Mouse (Mus musculus): ENCODE measurements around the gene Gm10972. TPM values are rescaled to one million over a fixed set of nuclear protein-coding genes. Genes with fewer than 3 reads are reported as not detected.
"Not testable (repeated sequence)": the region's sequence is repeated elsewhere in the genome, so short reads cannot be mapped to it uniquely, and the experiment has no call there.

Gm10972 gene
- total RNA-seq, 2 experiments from 2014 or later, result not detected

DNA sequence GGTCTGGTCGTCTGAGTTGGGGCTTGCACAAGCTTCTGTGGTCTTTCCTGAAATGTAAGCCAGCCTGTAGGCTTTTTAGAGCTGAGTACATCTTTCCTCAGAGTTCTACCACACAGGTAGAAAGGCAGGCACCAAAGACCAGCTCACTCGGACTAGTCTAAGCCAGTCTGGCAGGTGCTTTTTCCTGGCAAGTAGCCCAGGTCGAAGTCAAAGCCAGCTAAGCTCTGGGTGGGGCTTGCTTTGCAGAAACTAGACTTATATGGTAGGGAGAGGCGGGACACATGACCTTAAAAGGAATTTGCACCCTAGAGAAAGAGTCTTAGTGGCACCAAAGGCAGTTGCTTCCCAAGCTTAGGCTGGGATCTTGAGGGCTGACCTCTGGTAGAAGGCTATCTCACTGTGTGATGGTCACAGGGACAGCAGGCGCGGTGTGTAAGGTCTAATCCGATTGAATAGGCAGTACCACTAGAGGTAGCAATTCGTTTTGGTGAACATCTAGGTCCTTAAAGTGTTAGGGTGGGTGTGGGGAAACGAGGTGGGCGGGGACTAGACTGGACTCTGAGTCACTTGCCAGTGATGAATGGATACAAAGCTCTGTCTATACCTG is 16.3 kb downstream of the Gm10972 start:
- peak in 1 of 2 experiments; percentile 18 for DNase-seq

DNA sequence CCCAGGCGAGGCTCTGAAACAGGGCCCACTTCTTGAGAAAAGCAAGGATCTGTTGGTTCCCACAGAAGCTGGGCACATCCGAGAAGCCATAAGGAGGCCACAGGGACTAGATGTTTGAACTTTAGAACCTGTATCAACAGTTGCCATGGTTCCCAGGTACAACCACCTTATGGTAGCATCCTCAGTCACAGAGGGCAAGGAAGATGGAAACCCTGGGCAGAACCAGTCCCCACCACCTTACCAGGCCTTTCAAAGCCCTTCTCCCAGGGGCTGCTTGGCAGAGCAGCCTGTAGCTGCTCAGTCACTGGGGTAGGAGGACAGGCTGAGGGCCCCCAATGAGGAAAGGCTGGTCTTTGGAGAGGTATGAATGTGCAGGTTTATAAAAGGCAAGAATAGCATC is 17.9 kb downstream of the Gm10972 start:
- not testable (repeated sequence) for DNase-seq

DNA sequence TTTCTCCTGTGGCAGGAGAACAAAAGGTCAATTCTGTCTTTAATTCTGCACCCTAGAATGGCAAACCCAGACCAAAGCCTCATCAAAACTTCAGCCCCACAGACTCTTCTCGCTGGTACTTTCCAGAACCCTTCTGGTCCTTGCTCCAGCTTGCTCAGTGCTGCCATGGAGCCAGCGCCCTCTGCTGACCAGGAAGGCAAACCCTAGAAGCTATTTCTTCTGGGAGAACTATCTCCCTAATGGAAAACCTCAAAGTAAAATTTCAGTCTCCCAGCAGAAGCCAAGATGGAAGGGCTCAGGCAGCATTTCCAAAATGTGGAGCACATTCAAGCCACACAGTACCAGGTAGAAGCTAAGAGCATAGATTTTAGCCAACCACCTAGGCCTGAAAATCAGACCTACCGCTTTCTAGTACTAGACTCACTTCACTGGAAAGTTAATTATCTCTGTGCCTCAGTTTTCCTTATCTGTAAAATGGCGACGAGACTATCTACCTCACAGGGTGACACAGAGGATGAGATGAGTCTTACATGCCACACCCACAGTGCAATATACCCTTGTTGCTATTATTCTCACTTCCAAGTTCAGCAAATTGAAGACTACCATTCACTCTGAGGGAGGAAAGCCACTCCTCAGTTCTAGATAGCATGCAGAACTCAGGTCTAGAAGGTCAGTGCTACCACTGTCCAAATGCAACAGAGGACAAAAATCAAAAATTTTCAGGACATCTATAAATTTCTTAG is 22.3 kb downstream of the Gm10972 start:
- DNase-seq, result not testable (repeated sequence)

DNA sequence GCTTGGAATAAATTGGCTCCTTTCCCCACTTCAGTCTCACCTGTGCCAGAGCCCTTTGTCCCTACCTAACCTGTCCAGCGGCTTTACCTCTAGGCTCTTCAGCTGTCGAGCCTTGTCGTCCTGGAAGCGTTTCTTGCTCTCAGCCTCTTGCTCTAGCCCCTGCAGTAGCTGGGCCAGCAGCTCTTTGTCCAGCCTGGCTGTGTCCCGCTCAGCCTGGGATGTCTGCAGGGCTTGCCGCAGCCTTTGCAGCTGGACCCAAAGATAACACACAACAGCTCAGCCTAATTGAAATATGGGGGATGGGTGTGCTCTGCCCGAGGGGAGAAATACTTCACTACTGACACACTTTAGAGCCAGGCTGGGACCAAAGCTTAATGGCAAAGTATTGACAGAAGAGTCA is 23.0 kb downstream of the Gm10972 start:
- DNase-seq, result not testable (repeated sequence)

DNA sequence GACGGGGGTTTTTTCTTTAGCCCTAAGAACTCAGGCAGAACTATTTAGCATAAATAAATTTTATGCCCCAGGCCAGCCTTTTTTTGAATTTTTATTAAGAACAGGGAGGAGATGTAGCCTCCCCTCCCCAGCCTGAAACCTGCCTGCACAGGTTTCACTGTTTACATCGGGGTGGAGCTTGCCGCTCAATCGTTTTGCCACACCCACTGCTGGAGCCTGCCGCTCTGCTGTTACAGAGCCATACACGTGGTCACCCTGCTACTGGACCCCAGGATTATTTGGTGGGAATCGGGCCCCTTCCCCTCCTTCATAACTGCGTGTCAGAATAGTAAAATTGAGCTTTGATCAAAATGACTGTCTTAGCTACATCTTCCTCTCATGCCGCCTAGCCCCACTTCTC is 32.2 kb downstream of the Gm10972 start:
- DNase-seq, result not testable (repeated sequence)

DNA sequence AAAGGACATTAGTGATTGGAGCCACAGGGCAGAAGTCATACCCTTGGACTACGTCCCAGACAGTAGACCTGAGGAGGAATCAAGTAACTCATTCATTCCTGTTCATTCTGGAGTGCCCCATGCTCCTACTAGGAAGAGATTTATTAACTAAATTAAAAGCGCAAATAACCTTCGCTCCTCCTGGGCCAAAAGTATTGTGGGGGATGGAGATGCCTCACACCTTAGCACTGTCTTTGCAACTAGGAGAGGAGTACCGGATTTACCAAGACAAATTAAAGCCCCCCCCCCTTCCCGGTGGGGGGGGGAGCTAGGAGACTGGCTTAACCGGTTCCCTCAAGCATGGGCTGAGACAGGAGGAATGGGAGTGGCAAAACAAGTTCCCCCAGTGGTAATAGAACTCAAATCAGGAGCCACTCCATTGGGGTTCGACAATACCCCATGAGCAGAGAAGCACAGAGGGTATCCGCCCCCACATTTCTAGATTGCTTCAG is 36.5 kb downstream of the Gm10972 start:
- no peak for DNase-seq

DNA sequence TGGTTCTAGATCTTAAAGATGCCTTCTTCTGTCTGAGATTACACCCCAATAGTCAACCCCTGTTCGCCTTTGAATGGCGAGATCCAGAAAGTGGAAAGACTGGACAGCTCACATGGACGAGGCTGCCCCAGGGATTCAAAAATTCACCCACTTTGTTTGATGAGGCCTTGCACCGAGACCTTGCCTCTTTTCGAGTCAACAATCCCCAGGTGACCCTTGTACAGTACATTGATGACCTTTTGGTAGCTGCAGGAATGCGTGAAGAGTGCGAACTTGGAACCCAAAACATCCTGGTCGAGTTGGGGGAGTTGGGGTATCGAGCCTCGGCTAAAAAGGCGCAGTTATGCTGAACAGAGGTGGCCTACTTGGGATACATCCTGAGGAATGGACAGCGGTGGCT is 37.1 kb downstream of the Gm10972 start:
- DNase-seq, result not testable (repeated sequence)

DNA sequence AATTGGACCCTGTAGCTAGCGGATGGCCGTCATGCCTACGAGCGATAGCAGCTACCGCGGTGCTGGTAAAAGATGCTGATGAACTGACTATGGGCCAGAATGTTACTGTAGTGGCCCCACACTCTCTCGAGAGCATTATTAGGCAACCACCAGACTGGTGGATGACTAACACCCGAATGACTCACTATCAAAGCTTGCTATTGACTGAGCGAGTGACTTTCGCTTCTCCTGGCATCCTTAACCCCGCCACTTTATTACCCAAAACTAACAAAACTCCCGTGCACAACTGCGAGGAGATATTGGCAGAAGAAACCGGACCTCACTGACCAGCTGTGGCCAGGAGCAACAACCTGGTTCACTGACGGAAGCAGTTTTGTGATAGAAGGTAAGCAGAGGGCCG is 37.9 kb downstream of the Gm10972 start:
- DNase-seq, result peak; percentile 18 to 55

DNA sequence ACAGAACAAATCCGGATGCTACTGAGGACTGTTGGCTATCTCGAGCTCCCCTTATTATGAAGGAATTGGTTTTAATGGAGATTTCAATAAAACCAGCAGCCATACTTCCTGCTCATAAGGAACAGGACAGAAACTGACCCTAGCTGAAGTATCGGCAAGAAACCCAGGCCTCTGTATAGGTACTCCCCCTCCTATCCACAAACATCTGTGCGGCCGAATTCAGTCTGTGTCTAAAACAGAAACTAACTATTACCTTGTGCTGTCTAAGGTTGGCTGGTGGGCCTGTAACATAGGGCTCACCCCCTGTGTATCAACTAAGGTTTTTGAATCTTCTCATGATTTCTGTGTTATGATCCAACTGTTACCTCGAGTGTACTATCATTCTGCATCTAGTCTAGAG is 40.7 kb downstream of the Gm10972 start:
- DNase-seq, result no peak

DNA sequence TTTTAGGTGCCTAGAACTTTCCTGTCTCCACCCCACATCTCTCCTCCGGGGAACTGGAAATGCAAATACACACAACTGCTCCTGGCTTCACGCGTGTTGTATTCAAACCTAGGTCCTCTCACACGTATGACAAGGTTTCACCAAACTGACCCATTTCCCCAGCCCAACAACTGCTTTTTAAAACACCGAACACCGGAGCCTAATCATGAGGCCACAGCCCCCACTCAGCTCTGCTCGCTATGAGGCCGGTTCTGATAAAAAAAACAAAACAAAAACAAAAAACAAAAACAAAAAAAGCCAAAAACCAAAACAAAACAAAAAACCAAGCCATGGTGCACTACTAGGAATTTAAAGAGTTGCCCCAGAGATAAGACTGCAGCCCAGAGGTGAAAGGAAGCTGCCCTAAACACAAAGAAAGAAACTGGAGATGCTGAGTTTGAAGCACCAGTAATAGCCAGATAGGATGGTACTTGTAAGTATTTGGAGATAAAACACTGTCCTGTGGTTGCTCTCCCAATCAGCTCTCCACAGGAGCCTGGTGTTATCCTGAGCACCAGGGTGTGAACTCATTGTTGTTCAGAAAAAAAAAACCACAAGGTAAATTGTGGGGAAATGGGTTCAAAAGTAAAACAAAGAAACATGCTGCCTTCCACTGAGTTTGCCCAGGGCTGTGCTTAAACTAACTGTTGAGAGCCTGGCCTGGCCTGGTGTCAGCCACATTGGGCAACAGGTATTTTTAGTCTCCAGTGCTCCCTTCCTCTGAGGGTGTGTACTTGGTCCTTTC is 43.3 kb downstream of the Gm10972 start:
- not testable (repeated sequence) for DNase-seq

DNA sequence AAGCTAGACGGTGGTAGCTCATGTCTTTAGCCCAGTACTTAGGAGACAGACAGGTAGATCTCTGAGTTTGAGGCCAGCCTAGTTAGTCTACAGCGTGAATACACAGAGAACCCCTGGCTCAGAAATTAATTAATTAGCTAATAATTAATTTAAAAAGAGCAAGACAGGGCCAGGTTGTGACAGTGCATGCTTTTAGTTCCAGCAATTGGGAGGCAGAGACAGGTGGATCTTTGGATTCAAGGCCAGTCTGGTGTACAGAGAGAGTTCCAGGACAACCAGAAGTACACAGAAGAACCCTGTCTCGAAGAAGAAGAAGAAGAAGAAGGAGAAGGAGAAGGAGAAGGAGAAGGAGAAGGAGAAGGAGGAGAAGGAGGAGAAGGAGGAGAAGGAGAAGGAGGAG is 45.8 kb downstream of the Gm10972 start:
- not testable (repeated sequence) for DNase-seq

DNA sequence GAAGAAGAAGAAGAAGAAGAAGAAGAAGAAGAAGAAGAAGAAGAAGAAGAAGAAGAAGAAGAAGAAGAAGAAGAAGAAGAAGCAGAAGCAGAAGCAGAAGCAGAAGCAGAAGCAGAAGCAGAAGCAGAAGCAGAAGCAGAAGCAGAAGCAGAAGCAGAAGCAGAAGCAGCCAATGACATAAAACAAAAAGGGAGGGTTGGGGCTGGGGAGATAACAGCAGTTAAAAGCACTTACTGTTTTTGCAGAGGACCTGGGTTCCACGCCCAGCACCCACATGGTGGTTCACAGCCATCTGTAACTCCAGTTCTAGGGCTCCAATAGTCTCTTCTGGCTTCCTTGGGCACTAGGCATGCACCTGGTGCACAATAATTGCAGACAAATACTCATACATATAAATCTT is 46.3 kb downstream of the Gm10972 start:
- not testable (repeated sequence) for DNase-seq

DNA sequence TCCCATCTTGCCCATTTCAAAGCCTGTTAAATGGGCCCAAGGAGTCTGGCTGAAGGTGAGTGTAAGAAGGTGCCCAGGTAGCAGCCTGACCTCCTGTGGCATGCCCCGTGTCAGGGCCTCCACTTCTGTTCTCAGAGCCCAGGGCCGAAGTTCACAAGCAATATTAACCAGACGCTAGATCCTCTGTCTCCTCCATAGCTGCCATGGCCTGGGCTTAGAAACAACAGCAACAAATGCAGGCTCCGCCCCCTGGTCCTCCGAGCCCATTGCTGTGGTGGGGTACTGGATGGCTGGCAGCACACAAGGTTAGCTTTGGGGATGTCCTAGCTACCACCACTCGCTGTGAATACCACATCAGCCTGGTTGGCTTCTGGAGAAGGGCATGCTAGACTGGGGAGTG is 47.2 kb downstream of the Gm10972 start:
- DNase-seq, result not testable (repeated sequence)

DNA sequence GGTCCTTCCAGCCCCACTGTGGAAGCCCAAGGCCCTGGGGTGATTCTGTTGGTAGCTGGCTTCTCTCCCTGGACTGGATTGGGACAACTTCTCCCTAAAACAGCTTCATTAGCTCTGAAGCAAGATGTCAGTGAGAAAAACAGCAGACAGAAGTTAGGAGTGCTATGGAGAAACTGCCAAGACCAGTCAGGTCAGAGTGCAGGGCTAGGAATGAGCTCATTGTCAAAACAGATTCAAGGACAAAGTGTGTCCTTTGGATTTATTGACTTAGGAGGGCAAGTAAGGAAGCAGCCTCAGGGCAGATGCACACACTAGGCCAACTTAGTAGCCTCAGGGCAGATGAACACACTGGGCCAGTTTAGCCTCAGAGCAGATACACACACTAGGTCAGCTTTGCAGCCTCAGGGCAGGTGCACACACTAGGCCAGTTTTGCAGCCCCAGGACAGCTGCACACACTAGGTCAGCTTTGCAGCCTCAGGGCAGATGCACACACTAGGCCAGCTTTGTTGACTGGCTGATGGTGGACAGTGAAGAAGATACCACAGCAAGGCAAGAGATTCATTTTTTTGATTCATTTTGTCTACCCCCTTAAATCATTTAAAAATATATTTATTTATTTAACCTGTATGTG is 47.8 kb downstream of the Gm10972 start:
- no peak for DNase-seq

DNA sequence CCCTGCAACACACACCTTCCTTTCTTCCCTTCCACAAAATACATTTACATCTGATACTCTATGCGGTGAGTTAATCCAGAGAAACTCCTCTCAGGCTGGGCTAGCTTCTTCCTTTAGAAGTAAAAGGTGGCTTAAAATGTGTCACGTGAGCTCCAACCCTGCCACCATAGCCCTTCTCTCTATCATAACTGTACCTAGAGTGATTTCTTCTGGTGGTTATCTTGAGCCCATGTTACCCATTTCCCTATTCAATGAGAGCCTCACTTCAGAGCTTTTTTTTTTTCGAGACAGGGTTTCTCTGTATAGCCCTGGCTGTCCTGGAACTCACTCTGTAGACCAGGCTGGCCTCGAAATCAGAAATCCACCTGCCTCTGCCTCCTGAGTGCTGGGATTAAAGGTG is 48.8 kb downstream of the Gm10972 start:
- DNase-seq, result not testable (repeated sequence)

Other genes with a start within 250 kb of the Gm10972 start
- gene Lingo4, start 244.6 kb upstream of the Gm10972 start, total RNA-seq (2021), result under 1 TPM; 0.10 to 0.13 TPM
- 1 to 10 TPM; 4.4 to 6.1 TPM for gene Tdrkh, start 229.8 kb upstream of the Gm10972 start, total RNA-seq (2021)
- gene Mrpl9, start 199.8 kb upstream of the Gm10972 start, total RNA-seq (2021), result 10 to 100 TPM; 66.2 to 74.9 TPM
- gene Oaz3, start 199.2 kb upstream of the Gm10972 start, total RNA-seq (2021), result not detected
- gene Celf3, start 164.8 kb upstream of the Gm10972 start, total RNA-seq (2021), result not detected
- gene Riiad1, start 162.8 kb upstream of the Gm10972 start, total RNA-seq (2021), result 1 to 10 TPM; 1.8 to 2.2 TPM
- 10 to 100 TPM; 28.3 to 29.0 TPM for gene Snx27, start 60.4 kb upstream of the Gm10972 start, total RNA-seq (2021)
- gene Tuft1, start 15.8 kb downstream of the Gm10972 start, total RNA-seq (2021), result 1 to 10 TPM; 3.0 to 3.5 TPM
- 10 to 100 TPM; 10.9 TPM for gene Selenbp2, start 50.4 kb downstream of the Gm10972 start, total RNA-seq (2021)
- gene Cgn, start 143.4 kb downstream of the Gm10972 start, total RNA-seq (2021), result under 1 TPM; 0.37 to 0.85 TPM
- 10 to 100 TPM; 12.9 to 20.2 TPM for gene Pogz, start 194.5 kb downstream of the Gm10972 start, total RNA-seq (2021)
- gene Psmb4, start 243.8 kb downstream of the Gm10972 start, total RNA-seq (2021), result 100 to 1,000 TPM; 223 to 258 TPM

Measured in heart, adult 18-20 months (tissue).